Mouse (Mus musculus) hindbrain, embryonic 14.5 days (tissue): ENCODE measurements around the gene Dxo. TPM values are rescaled to one million over a fixed set of nuclear protein-coding genes. Genes with fewer than 3 reads are reported as not detected.

Experiments used
- ATAC-seq: fragments of 200-750 bp; cut with Nextera tagmentation; 2 replicates; pipeline ENCODE4 v1.8.0; 2017; ENCODE audit warnings: moderate number of reproducible peaks, mild to moderate bottlenecking, moderate TSS enrichment, moderate library complexity; ENCODE audit not compliant: low FRiP score
- DNase-seq: peaks from one replicate; pipeline ENCODE4 v3.0.0-alpha.2; 2015; ENCODE audit warnings: low spot score
- H3K27ac ChIP-seq: fragments of 300-500 bp; sonication (generic); 2 replicates; pipeline ENCODE4 v1.5.1; 2014; ENCODE audit warnings: mild to moderate bottlenecking, moderate library complexity
- H3K27me3 ChIP-seq: fragments of 300-500 bp; sonication (generic); 2 replicates; pipeline ENCODE4 v1.6.1; 2014; ENCODE audit warnings: mild to moderate bottlenecking, low read length, mixed read lengths; ENCODE audit not compliant: control insufficient read depth, insufficient read depth
- H3K36me3 ChIP-seq: fragments of 300-500 bp; sonication (generic); replicated peaks from 2 replicates; pipeline ENCODE4 v1.6.1; 2014; ENCODE audit not compliant: control insufficient read depth, insufficient read depth
- H3K4me1 ChIP-seq: fragments of 300-500 bp; sonication (generic); replicated peaks from 2 replicates; pipeline ENCODE4 v1.6.1; 2014; ENCODE audit warnings: antibody characterized with exemption, low read length, mixed read lengths; ENCODE audit not compliant: control insufficient read depth, insufficient read depth
- H3K4me2 ChIP-seq: fragments of 300-500 bp; sonication (generic); replicated peaks from 2 replicates; pipeline ENCODE4 v1.6.1; 2014; ENCODE audit warnings: mild to moderate bottlenecking, moderate library complexity
- H3K4me3 ChIP-seq: fragments of 300-500 bp; sonication (generic); replicated peaks from 2 replicates; pipeline ENCODE4 v1.5.1; 2014; ENCODE audit warnings: mild to moderate bottlenecking, low read length
- H3K9ac ChIP-seq: fragments of 300-500 bp; sonication (generic); 2 replicates; pipeline ENCODE4 v1.6.1; 2014
- H3K9me3 ChIP-seq: fragments of 300-500 bp; sonication (generic); 2 replicates; pipeline ENCODE4 v1.6.1; 2016; ENCODE audit warnings: low read length; ENCODE audit not compliant: control insufficient read depth
- WGBS: fragments of 180-500 bp; shearing (Covaris S2); extraction: QIAGEN DNeasy Blood & Tissue Kit; methylation state at CpG from one replicate; pipeline ENCODE4 v1.1.7; 2014; 5-methylcytosine and 5-hydroxymethylcytosine counted together
- microRNA-seq: library from miRNA; unstranded; fragments of <30 nt; microRNA quantifications from one replicate; pipeline ENCODE4, GENCODE M21; 2016
- polyA plus RNA-seq: library from polyadenylated mRNA; unstranded; fragments of >200 nt; fragmentation: Nextera tagmentation; extraction: Ambion mirVana; gene quantifications from 2 replicates; pipeline ENCODE4 v1.2.1, GENCODE M21; 2014

Gene Dxo
- polyA plus RNA-seq, 1 experiment from 2014 or later = 54.4 TPM

- no peaks in the 10 kb centered on the region for H3K27me3 ChIP-seq
- H3K4me2 ChIP-seq = no peak overlapping the region
- no peak overlapping the region for H3K4me3 ChIP-seq
- H3K4me1 ChIP-seq = no peaks in the 10 kb centered on the region
- ATAC-seq = no peak
- H3K9ac ChIP-seq = no peak overlapping the region
- 89% methylated on average over 5 of the region's 5 CpGs for WGBS
- no peak overlapping the region for H3K27ac ChIP-seq
- no peak for DNase-seq
- no peaks in the 10 kb centered on the region for H3K9me3 ChIP-seq
- no peaks in the 10 kb centered on the region for H3K36me3 ChIP-seq
Measured at GRCm38 (mm10) chr17:34887942-34888341, 51.1 kb downstream of the Dxo start.

Small RNA genes within 50 kb of the gene (microRNA-seq; reads per million reads assigned to microRNA genes)
- gene Mir6970 (not detected), gene Mir6971 (2.9 reads per million, percentile 11 among the genes with 10 or more reads in this experiment), gene Mir6972 (not detected)

Other genes starting within 250 kb of the Dxo start
- gene Gpsm3, start 247.2 kb upstream of the Dxo start, polyA plus RNA-seq = 4.2 and 4.7 TPM in 2 replicates
- gene Pbx2, start 245.8 kb upstream of the Dxo start, polyA plus RNA-seq = 7.1 and 10.5 TPM in 2 replicates
- 1.1 and 1.4 TPM in 2 replicates for gene Ager, start 239.2 kb upstream of the Dxo start, polyA plus RNA-seq
- gene Rnf5, start 233.3 kb upstream of the Dxo start, polyA plus RNA-seq = 196 and 211 TPM in 2 replicates
- gene Agpat1, start 232.8 kb upstream of the Dxo start, polyA plus RNA-seq = 123 and 126 TPM in 2 replicates
- gene Egfl8, start 221.0 kb upstream of the Dxo start, polyA plus RNA-seq = 8.8 and 11.4 TPM in 2 replicates
- gene Ppt2, start 208.5 kb upstream of the Dxo start, polyA plus RNA-seq = 22.2 and 25.4 TPM in 2 replicates
- gene Prrt1, start 207.5 kb upstream of the Dxo start, polyA plus RNA-seq = 7.3 and 8.6 TPM in 2 replicates
- gene Fkbpl, start 192.3 kb upstream of the Dxo start, polyA plus RNA-seq = 11.7 and 12.9 TPM in 2 replicates
- 84.7 and 87.6 TPM in 2 replicates for gene Atf6b, start 189.9 kb upstream of the Dxo start, polyA plus RNA-seq
- 0.24 and 0.43 TPM in 2 replicates for gene Tnxb, start 166.5 kb upstream of the Dxo start, polyA plus RNA-seq
- gene C4b, start 93.1 kb upstream of the Dxo start, polyA plus RNA-seq = 0.22 TPM in 1 of 2 replicates, not detected in the other
- gene Cyp21a1, start 32.5 kb upstream of the Dxo start, polyA plus RNA-seq = not detected in 2 replicates
- 25.9 and 28.8 TPM in 2 replicates for gene Stk19, start 74 bp upstream of the Dxo start, polyA plus RNA-seq
- 49.6 and 51.2 TPM in 2 replicates for gene Skiv2l, start 13.2 kb downstream of the Dxo start, polyA plus RNA-seq
- gene Nelfe, start 13.4 kb downstream of the Dxo start, polyA plus RNA-seq = 73.7 and 74.0 TPM in 2 replicates
- 2.2 and 2.3 TPM in 2 replicates for gene Cfb, start 25.5 kb downstream of the Dxo start, polyA plus RNA-seq
- gene Zbtb12, start 42.5 kb downstream of the Dxo start, polyA plus RNA-seq = 3.0 and 3.3 TPM in 2 replicates
- gene Gm20547, start 45.0 kb downstream of the Dxo start, polyA plus RNA-seq = not detected in 2 replicates
- 1.2 and 1.8 TPM in 2 replicates for gene C2, start 61.2 kb downstream of the Dxo start, polyA plus RNA-seq
- 72.6 and 82.1 TPM in 2 replicates for gene Ehmt2, start 61.5 kb downstream of the Dxo start, polyA plus RNA-seq
- gene Slc44a4, start 77.4 kb downstream of the Dxo start, polyA plus RNA-seq = 0.11 and 0.12 TPM in 2 replicates
- gene Neu1, start 94.2 kb downstream of the Dxo start, polyA plus RNA-seq = 26.9 and 27.2 TPM in 2 replicates
- gene Hspa1b, start 122.2 kb downstream of the Dxo start, polyA plus RNA-seq = 0.34 and 0.56 TPM in 2 replicates
- not detected in 2 replicates for gene Gm20481, start 132.9 kb downstream of the Dxo start, polyA plus RNA-seq
- gene Hspa1a, start 135.1 kb downstream of the Dxo start, polyA plus RNA-seq = 7.5 and 11.6 TPM in 2 replicates
- 1.9 TPM in 2 replicates for gene Hspa1l, start 135.7 kb downstream of the Dxo start, polyA plus RNA-seq
- gene Lsm2, start 144.8 kb downstream of the Dxo start, polyA plus RNA-seq = 92.9 and 97.8 TPM in 2 replicates
- 51.0 and 51.6 TPM in 2 replicates for gene Vars, start 164.0 kb downstream of the Dxo start, polyA plus RNA-seq
- 0.13 and 0.16 TPM in 2 replicates for gene Vwa7, start 179.6 kb downstream of the Dxo start, polyA plus RNA-seq
- gene Sapcd1, start 191.0 kb downstream of the Dxo start, polyA plus RNA-seq = 1.4 and 1.7 TPM in 2 replicates
- gene Msh5, start 209.7 kb downstream of the Dxo start, polyA plus RNA-seq = 1.5 and 2.4 TPM in 2 replicates
- gene Clic1, start 212.9 kb downstream of the Dxo start, polyA plus RNA-seq = 23.8 and 24.7 TPM in 2 replicates
- 295 and 328 TPM in 2 replicates for gene Ddah2, start 222.0 kb downstream of the Dxo start, polyA plus RNA-seq
- gene Ly6g6c, start 228.4 kb downstream of the Dxo start, polyA plus RNA-seq = not detected in 2 replicates
- 0.21 and 0.42 TPM in 2 replicates for gene Mpig6b, start 229.2 kb downstream of the Dxo start, polyA plus RNA-seq
- gene Ly6g6e, start 239.9 kb downstream of the Dxo start, polyA plus RNA-seq = not detected in 2 replicates
- 0.82 and 0.94 TPM in 2 replicates for gene Ly6g6d, start 241.0 kb downstream of the Dxo start, polyA plus RNA-seq
- gene Ly6g6f, start 248.6 kb downstream of the Dxo start, polyA plus RNA-seq = 0.23 TPM in 1 of 2 replicates, not detected in the other